Mouse (Mus musculus) kidney, adult 18-20 months (tissue): Measurements from ENCODE around the gene Mettl14.

ENCODE experiments used
- DNase-seq: peaks from one replicate; pipeline ENCODE4 v3.0.0; 2021

Mettl14 gene

GRCm38 (mm10) chr3:123356377-123356991 lies 29.4 kb downstream of the Mettl14 start:
- DNase-seq = no peak

- no peak for DNase-seq
Observed at GRCm38 (mm10) chr3:123354388-123354787, 31.5 kb downstream of the Mettl14 start.

- peak; percentile 21 for DNase-seq
Observed at GRCm38 (mm10) chr3:123353661-123354060, 32.2 kb downstream of the Mettl14 start.

DNA sequence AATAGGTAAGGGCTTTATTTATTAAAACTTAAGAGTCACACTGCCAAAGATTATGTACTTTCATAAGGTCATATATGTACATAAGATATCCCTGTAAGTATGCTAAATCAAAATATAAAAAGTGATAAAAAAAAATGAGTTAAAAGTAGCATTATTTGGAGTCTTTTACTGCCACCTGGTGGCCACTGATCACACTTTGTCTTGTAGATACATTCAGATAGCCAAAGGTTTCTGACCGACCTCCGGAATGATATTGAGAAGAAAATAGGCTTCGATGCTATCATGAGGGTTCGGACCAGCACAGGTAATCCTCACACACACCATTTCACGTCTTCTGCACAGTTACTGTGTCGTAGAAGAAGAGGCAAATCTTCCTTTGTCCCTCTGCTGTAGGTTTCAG lies 32.7 kb downstream of the Mettl14 start:
- DNase-seq = peak; percentile 35

DNA sequence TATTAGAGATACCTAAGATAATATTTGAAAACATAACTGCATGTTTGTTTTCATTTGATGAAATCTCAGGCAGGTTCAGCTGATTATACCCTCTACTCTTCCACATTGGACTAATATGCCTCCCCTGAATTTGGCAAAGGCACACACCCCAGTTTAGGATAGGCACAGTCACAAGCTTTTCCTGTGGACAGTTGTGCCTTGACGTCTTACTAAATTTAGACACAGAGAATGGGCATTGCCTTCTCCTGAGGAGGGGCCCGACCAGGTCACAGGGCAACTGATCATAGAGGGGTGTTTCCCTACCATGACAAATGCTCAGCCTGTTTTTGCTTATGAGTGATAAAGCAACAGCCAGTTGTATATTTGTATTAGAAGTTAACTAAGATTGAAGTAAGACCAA lies 34.4 kb downstream of the Mettl14 start:
- DNase-seq = no peak

DNA sequence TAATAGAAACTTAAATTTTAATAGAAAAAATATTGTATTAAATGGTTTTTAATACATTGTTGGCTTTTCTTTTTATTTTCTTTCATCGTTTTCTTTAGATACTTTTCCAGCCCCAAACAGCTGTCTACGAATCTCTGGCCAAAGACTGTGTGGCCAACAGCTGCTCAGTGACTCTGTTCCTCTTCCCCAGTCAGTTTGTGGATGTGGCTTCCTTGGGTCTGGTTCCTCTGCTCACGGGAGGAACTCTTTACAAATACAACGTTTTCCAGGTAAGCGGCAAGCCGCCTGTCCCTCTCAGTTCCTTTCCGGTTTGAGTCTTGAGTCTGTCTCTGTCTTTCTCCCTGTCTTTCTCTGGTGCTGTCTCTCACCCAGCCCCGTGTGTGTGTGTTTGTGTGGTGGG lies 35.3 kb downstream of the Mettl14 start:
- DNase-seq = no peak

DNA sequence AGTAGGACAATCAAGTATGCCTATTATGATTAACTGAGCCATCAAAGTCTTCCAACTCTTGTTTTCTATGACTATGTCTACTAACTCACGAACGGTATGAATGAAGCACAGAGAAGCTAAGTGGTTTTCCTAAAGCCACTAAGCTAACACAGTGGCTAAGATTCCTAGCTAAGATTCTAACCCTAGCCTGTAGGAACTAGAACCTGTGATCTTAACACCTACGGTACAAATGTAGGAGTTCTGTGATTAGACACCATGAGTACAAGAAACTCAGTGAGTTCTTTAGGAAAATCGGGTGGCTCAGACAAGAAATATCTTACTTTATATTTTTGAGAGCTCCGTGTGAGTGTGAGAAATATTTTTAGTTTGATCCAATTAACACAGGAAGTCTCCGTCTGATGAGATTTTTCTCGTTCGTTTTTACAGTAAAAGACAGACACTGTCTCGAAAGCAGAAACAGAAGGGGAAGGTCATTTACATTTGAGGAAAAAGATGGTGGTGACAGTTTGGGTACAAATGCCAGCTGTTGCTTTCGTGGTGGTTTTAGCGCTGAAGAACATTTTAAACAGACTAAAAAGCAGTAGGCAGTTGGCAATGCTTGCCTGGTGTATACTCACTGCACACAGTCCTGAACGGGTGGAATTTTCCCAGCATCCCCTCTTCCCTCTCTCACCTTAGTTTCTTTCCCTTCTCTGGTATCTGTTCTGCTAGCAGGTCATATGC lies 37.7 kb downstream of the Mettl14 start:
- DNase-seq = no peak

DNA sequence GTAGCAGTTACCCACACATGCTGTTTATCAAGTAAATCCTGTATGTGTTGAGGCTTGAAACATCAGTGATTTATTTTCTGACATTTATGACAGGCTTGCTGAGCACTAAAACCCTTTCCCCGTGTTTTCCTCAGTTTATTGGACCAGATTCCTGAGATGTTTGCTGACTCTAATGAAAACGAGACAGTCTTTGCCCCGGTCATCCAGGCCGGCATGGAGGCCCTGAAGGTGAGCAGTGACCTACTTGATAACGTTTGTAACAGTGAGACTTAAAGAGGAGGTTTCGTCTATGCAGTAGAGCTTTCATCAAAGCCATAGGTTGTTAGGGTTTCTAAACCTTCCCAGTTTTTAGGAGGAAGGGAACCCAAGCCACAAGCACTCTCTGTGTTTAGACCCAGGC lies 42.2 kb downstream of the Mettl14 start:
- DNase-seq = no peak

DNA sequence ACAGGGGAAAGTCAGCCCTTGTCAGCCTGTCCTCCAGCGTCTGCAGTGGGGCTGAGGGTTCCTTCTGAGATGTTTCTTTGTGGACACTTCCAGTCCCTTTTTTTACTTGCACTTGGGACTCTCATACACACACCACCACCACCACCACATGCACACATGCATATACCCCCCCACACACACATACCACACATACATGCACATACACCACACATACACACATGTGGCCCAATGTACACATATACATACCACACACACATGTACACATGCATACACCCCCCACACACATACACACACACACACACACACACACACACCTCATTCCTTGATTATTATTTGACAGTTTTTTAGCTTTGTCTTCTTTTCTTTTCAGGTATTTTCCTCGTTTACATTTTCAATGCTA lies 44.9 kb downstream of the Mettl14 start:
- DNase-seq = no peak

DNA sequence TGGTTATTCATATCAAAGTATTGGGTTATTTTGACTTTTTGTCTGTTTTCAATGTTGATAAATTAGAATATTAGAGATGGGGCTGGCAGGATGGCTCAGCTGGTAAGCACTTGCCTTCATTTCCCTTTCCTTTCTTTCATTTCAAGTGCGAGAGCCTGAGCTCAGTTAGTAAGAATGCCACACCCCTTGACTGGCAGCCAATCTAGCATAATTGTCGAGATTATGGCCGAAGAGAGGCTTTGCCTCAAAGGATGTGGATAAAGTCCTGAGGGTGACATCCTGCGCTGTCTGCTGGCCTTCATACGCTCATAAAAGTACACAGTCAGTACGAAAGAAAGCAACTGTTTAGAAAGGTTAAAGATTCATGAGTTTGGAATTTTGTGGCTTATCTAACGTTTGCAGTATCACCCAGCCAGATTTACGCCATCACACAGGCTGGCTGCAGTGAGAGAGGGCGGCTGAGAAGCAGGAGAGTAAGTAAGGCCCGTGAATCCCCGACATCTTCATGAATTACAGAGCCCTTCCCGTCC lies 47.2 kb downstream of the Mettl14 start:
- DNase-seq = no peak

DNA sequence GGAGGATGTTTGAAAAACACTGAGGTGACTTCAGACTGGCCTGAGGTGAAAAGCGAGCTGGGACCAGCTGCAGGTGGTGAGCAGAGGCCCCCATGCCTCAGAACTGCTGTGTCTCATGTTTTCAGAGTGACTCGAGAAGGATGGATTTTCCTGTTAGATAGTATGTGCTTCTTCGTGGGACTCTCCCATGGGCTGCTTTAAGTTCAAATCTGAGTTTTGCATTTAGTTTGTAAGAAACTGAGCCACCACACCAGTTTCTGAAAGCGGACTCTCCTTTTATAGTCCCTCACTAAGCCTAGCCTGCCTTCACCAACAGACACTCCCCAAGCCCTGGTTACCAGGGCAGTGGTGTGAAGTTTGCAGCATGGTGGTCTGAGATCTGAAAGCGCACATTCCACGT lies 48.1 kb downstream of the Mettl14 start:
- no peak for DNase-seq

DNA sequence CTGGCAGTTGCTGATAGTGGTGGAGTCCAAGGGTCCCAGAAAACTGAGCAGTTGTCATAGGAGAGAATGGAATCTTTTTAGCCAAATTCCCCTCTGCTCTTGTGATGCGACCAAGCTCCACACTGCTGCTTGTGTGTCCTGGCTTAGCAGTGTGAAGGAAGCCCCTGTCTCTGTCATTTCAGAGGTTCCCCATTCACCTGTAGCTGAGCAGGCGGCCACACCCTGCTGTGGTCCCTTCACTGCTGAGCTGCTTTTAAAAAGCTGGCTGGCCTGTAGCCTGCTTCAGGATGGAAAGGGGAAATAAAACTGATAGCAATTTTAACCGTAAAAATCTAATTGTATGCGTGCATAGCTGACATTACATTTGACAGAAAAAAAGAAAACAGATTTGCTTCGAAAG lies 49.0 kb downstream of the Mettl14 start:
- no peak for DNase-seq

- no peak for DNase-seq
Observed at GRCm38 (mm10) chr3:123336455-123336854, 49.5 kb downstream of the Mettl14 start.

DNA sequence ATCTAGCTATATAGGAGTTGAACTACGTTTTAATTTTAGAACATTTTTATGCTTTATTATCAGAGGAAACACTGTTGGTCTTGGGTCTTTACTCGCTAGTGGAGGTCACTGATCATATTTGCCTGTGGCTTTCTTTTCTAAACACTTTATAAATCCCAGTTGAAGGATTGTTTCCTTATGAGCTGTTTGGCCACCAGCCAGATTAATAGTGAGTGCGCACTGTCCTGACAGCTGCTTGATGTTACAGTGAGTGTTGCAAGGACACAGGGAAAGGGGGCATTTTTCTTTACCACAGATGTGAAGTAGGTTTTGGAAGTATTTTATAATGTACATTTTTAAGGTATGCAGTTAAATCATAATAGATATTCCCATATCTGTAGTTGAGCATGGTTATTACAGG lies 50.4 kb downstream of the Mettl14 start:
- no peak for DNase-seq

DNA sequence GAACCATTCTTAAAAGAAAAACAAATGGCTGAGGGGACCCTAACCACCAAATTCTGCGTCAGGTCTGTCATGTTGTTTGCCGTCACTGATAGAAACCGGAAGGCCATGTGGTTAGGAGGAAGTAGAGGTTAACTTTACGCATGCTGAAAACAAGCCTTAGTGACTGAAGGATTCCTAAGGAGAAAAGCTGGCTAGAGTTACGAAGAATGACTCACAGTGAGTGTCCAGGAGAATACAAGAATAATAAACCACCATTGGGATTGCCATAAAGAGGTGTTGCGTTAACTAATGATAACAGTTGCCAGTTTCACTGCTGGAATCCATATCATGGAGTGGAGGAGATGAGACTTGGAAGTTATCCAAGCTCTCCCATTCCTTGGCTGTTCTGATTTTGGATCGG lies 51.0 kb downstream of the Mettl14 start:
- no peak for DNase-seq

- no peak for DNase-seq
Observed at GRCm38 (mm10) chr3:123333055-123333424, 52.9 kb downstream of the Mettl14 start.

- DNase-seq = no peak
Observed at GRCm38 (mm10) chr3:123332330-123333054, 53.4 kb downstream of the Mettl14 start.

- DNase-seq = no peak
Observed at GRCm38 (mm10) chr3:123330221-123330620, 55.7 kb downstream of the Mettl14 start.

DNA sequence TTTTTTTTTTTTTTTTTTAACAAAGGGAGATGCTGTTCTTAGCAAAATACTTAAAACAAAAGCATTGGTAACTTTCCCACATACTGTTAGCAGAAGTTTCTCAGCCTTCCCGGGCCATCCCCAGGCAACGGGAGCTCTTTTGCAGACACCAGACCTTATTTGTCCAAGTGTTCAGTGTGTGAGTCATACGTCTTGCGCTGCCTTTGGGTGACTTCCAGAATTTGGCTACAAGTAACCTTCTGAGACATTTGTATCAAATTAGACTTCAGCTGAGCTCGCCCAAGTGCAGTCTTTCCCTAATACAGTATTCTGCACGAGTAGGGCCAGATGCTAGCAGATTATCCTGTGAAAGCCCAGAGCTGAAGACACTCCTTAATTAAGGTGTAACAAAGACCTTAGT lies 56.7 kb downstream of the Mettl14 start:
- peak; percentile 16 for DNase-seq

DNA sequence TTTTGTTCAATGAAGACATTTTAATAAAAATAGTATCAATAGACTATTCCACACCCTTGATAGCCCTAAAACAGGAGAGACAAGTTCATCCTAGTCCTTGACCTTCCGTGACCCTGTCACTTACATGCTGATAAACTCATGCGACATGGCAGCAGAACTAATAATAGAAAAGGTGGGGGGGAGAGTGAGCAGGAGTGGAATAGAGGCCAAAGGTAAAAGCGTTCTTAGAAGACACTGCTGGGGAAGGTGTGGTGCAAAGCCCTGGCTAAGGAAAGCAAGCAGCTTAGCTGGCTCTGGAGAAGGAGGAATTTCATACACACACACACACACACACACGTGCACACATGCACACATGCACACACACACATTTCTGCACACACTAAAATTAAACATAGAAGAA lies 61.6 kb downstream of the Mettl14 start:
- no peak for DNase-seq

DNA sequence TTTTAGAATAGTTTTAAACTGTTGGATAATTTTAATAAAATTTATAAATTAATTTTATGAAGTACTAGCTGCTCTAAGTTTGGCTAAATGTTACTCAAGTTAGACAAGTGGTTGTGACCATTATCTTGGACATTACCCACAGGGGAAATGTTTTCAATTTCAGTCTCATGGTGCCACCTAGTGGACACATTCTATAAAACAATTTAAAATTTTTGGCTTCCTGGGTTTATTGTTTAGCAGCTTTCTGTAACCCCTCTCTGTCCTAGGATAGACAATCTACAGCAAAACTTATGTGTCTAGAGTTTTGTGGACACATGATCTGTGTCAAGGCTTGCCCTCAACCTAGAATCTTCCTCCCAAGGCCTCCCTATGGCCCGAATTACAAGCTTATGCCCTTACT lies 63.8 kb downstream of the Mettl14 start:
- no peak for DNase-seq

- no peak for DNase-seq
Observed at GRCm38 (mm10) chr3:123321612-123322011, 64.3 kb downstream of the Mettl14 start.

- DNase-seq = no peak
Observed at GRCm38 (mm10) chr3:123320341-123320740, 65.6 kb downstream of the Mettl14 start.
